Mouse (Mus musculus) lung, embryonic 14.5 days (tissue): Measurements from ENCODE around the gene C330007P06Rik. TPM values are rescaled to one million over a fixed set of nuclear protein-coding genes. Genes with fewer than 3 reads are reported as not detected.
A peak's percentile ranks its signal among the peaks of the same experiment; 100 is the strongest.

Source experiments
- ATAC-seq: fragments of 200-750 bp; cut with Nextera tagmentation; 2 replicates; pipeline ENCODE4 v1.8.0; 2017; ENCODE audit warnings: mild to moderate bottlenecking, moderate TSS enrichment, moderate library complexity; ENCODE audit not compliant: insufficient read depth
- DNase-seq: peaks from one replicate; pipeline ENCODE4 v3.0.0-alpha.2; 2015
- H3K27ac ChIP-seq: fragments of 300-500 bp; sonication (generic); 2 replicates; pipeline ENCODE4 v1.5.1; 2014; ENCODE audit warnings: low read depth, mild to moderate bottlenecking, moderate library complexity
- H3K27me3 ChIP-seq: fragments of 300-500 bp; sonication (generic); 2 replicates; pipeline ENCODE4 v1.6.1; 2014; ENCODE audit warnings: low read length, control low read depth; ENCODE audit not compliant: insufficient read depth
- H3K36me3 ChIP-seq: fragments of 300-500 bp; sonication (generic); 2 replicates; pipeline ENCODE4 v1.6.1; 2014; ENCODE audit warnings: control low read depth; ENCODE audit not compliant: insufficient read depth
- H3K4me1 ChIP-seq: fragments of 300-500 bp; sonication (generic); 2 replicates; pipeline ENCODE4 v1.6.1; 2014; ENCODE audit warnings: antibody characterized with exemption, control low read depth; ENCODE audit not compliant: insufficient read depth
- H3K4me2 ChIP-seq: fragments of 300-500 bp; sonication (generic); 2 replicates; pipeline ENCODE4 v1.6.1; 2014; ENCODE audit warnings: mild to moderate bottlenecking
- H3K4me3 ChIP-seq: fragments of 300-500 bp; sonication (generic); 2 replicates; pipeline ENCODE4 v1.5.1; 2014; ENCODE audit warnings: low read depth, low read length
- H3K9ac ChIP-seq: fragments of 300-500 bp; sonication (generic); 2 replicates; pipeline ENCODE4 v1.6.1; 2014
- H3K9me3 ChIP-seq: fragments of 300-500 bp; sonication (generic); 2 replicates; pipeline ENCODE4 v1.6.1; 2016; ENCODE audit warnings: low read depth, low read length, control low read depth
- CTCF ChIP-seq: IDR thresholded peaks from 2 replicates; pipeline ENCODE4 v1.5.1; 2016; ENCODE audit warnings: antibody characterized with exemption, low read depth
- WGBS: fragments of 180-500 bp; shearing (Covaris S2); extraction: QIAGEN DNeasy Blood & Tissue Kit; methylation state at CpG from one replicate; pipeline ENCODE4 v1.1.7; 2014; 5-methylcytosine and 5-hydroxymethylcytosine counted together
- polyA plus RNA-seq: library from polyadenylated mRNA; unstranded; fragments of >200 nt; fragmentation: Nextera tagmentation; extraction: Ambion mirVana; gene quantifications from 2 replicates; pipeline ENCODE4 v1.2.1, GENCODE M21; 2014

Gene C330007P06Rik
- polyA plus RNA-seq, 1 experiment from 2014 or later = 37.9 TPM

GRCm38 (mm10) chrX:36819575-36819974, 54.3 kb downstream of the C330007P06Rik start:
- Histone ChIP-seq H3K9me3 (no peaks in the 10 kb centered on the region), H3K27ac (no peak overlapping the region), H3K27me3 (no peaks in the 10 kb centered on the region), H3K9ac (no peak overlapping the region), H3K4me1 (no peaks in the 10 kb centered on the region), H3K4me2 (no peak overlapping the region), H3K36me3 (no peaks in the 10 kb centered on the region), H3K4me3 (no peak overlapping the region)
- TF ChIP-seq CTCF = no peak
- ATAC-seq (no peak), DNase-seq (no peak)
- WGBS = 35% methylated on average over 4 of the region's 4 CpGs

GRCm38 (mm10) chrX:36816953-36817441, 56.9 kb downstream of the C330007P06Rik start:
- peak; percentile 74 for ATAC-seq

GRCm38 (mm10) chrX:36816368-36816899, 57.5 kb downstream of the C330007P06Rik start:
- no peak for TF ChIP-seq CTCF
- Histone ChIP-seq H3K4me2 (peak overlapping the region; percentile 54; the same call in 1 of the 2 replicates), H3K36me3 (no peaks in the 10 kb centered on the region), H3K4me3 (no peak overlapping the region; the same call in 1 of the 2 replicates), H3K9ac (no peak overlapping the region), H3K27me3 (no peaks in the 10 kb centered on the region), H3K9me3 (no peaks in the 10 kb centered on the region), H3K27ac (peak overlapping the region; percentile 67; the same call in 1 of the 2 replicates), H3K4me1 (no peaks in the 10 kb centered on the region)
- DNase-seq (no peak), ATAC-seq (peak; percentile 32)
- 27% methylated on average over 8 of the region's 8 CpGs for WGBS

More at GRCm38 (mm10) chrX:36816953-36817441, 56.9 kb downstream of the C330007P06Rik start:
- no peak for TF ChIP-seq CTCF
- Histone ChIP-seq H3K4me1 (no peaks in the 10 kb centered on the region), H3K4me2 (peak overlapping the region; percentile 54), H3K27ac (peak overlapping the region; percentile 67), H3K9ac (0 out of 2 replicates have a peak overlapping the region, but pooled peaks have one; percentile 20), H3K27me3 (no peaks in the 10 kb centered on the region), H3K36me3 (no peaks in the 10 kb centered on the region), H3K4me3 (peak overlapping the region; percentile 20; the same call in 1 of the 2 replicates), H3K9me3 (no peaks in the 10 kb centered on the region)
- WGBS = 8% methylated on average over 10 of the region's 10 CpGs
- peak; percentile 26 for DNase-seq

GRCm38 (mm10) chrX:36815439-36815838, 58.5 kb downstream of the C330007P06Rik start:
- Histone ChIP-seq H3K9ac (no peak overlapping the region), H3K9me3 (no peaks in the 10 kb centered on the region), H3K4me1 (no peaks in the 10 kb centered on the region), H3K27ac (no peak overlapping the region), H3K36me3 (no peaks in the 10 kb centered on the region), H3K4me3 (no peak overlapping the region), H3K27me3 (no peaks in the 10 kb centered on the region), H3K4me2 (no peak overlapping the region)
- TF ChIP-seq CTCF = no peak
- ATAC-seq (no peak), DNase-seq (no peak)
- 81% methylated on average over 3 of the region's 4 CpGs for WGBS

- H3K27ac ChIP-seq = no peak overlapping the region
- H3K4me2 ChIP-seq = no peak overlapping the region
- H3K27me3 ChIP-seq = no peaks in the 10 kb centered on the region
- 75% methylated on average over 4 of the region's 4 CpGs for WGBS
- no peaks in the 10 kb centered on the region for H3K4me1 ChIP-seq
- no peak for DNase-seq
- no peaks in the 10 kb centered on the region for H3K36me3 ChIP-seq
- no peaks in the 10 kb centered on the region for H3K9me3 ChIP-seq
- no peak for ATAC-seq
- H3K4me3 ChIP-seq = no peak overlapping the region
- no peak overlapping the region for H3K9ac ChIP-seq
- TF ChIP-seq CTCF = no peak
Measured at GRCm38 (mm10) chrX:36815022-36815421, 58.9 kb downstream of the C330007P06Rik start.

GRCm38 (mm10) chrX:36814161-36814836, 59.6 kb downstream of the C330007P06Rik start:
- Histone ChIP-seq H3K9ac (no peak overlapping the region), H3K4me3 (no peak overlapping the region), H3K27ac (no peak overlapping the region), H3K36me3 (no peaks in the 10 kb centered on the region), H3K9me3 (no peaks in the 10 kb centered on the region), H3K4me2 (no peak overlapping the region), H3K27me3 (no peaks in the 10 kb centered on the region), H3K4me1 (no peaks in the 10 kb centered on the region)
- DNase-seq = no peak
- WGBS = 72% methylated on average over 8 of the region's 8 CpGs
- ATAC-seq = no peak
- TF ChIP-seq CTCF = no peak

- DNase-seq (peak; percentile 71), ATAC-seq (no peak)
- Histone ChIP-seq H3K36me3 (no peaks in the 10 kb centered on the region), H3K4me1 (no peaks in the 10 kb centered on the region), H3K27ac (no peak overlapping the region), H3K27me3 (no peaks in the 10 kb centered on the region), H3K9ac (no peak overlapping the region), H3K4me3 (no peak overlapping the region), H3K9me3 (no peaks in the 10 kb centered on the region), H3K4me2 (no peak overlapping the region)
- TF ChIP-seq CTCF = peak; percentile 60
- 47% methylated on average over 5 of the region's 5 CpGs for WGBS
Measured at GRCm38 (mm10) chrX:36811377-36811776, 62.5 kb downstream of the C330007P06Rik start.
